Mouse (Mus musculus) heart, embryonic 10.5 days (tissue): ENCODE measurements around the gene Clpb. TPM values are rescaled to one million over a fixed set of nuclear protein-coding genes. Genes with fewer than 3 reads are reported as not detected.

ENCODE experiments used
- DNase-seq: peaks from one replicate; pipeline ENCODE4 v3.0.0-alpha.2; 2017; ENCODE audit warnings: low spot score
- H3K27ac ChIP-seq: fragments of 300-500 bp; sonication (generic); 2 replicates; pipeline ENCODE4 v1.5.1; 2016; ENCODE audit warnings: mild to moderate bottlenecking
- H3K27me3 ChIP-seq: fragments of 300-500 bp; sonication (generic); 2 replicates; pipeline ENCODE4 v1.6.1; 2016; ENCODE audit warnings: mild to moderate bottlenecking; ENCODE audit not compliant: poor library complexity, insufficient read depth, severe bottlenecking
- H3K36me3 ChIP-seq: fragments of 300-500 bp; sonication (generic); 2 replicates; pipeline ENCODE4 v1.6.1; 2016; ENCODE audit warnings: mild to moderate bottlenecking, moderate library complexity
- H3K4me1 ChIP-seq: fragments of 300-500 bp; sonication (generic); 2 replicates; pipeline ENCODE4 v1.6.1; 2016; ENCODE audit warnings: mild to moderate bottlenecking
- H3K4me3 ChIP-seq: fragments of 300-500 bp; sonication (generic); 2 replicates; pipeline ENCODE4 v1.5.1; 2016; ENCODE audit warnings: mild to moderate bottlenecking, moderate library complexity
- H3K9me3 ChIP-seq: fragments of 300-500 bp; sonication (generic); 2 replicates; pipeline ENCODE4 v1.6.1; 2016; ENCODE audit warnings: mild to moderate bottlenecking, moderate library complexity
- WGBS: fragments of 180-500 bp; shearing (Covaris S2); methylation state at CpG from one replicate; pipeline ENCODE4 v1.1.7; 2016; 5-methylcytosine and 5-hydroxymethylcytosine counted together
- polyA plus RNA-seq: library from polyadenylated mRNA; unstranded; fragments of >200 nt; fragmentation: Nextera tagmentation; extraction: Ambion mirVana; gene quantifications from 2 replicates; pipeline ENCODE4 v1.2.1, GENCODE M21; 2016

Gene Clpb
- polyA plus RNA-seq, 1 experiment from 2014 or later: 55.9 TPM

- DNase-seq: no peak
- 1% methylated on average over 35 of the region's 35 CpGs for WGBS
- Histone ChIP-seq H3K27me3 (peaks cover 74% of the 10 kb centered on the region), H3K9me3 (no peaks in the 10 kb centered on the region), H3K4me3 (peak overlapping the region; percentile 69), H3K36me3 (peaks cover 24% of the 10 kb centered on the region), H3K4me1 (peaks cover 44% of the 10 kb centered on the region), H3K27ac (peak overlapping the region; percentile 90)
These were observed 157.0 kb downstream of the Clpb start for GRCm38 (mm10) chr7:101820295-101821030.

GRCm38 (mm10) chr7:101821571-101822501, 158.4 kb downstream of the Clpb start:
- under 1% methylated on average over 71 of the region's 71 CpGs for WGBS
- Histone ChIP-seq H3K9me3 (no peaks in the 10 kb centered on the region), H3K27me3 (peaks cover 61% of the 10 kb centered on the region), H3K36me3 (peaks cover 38% of the 10 kb centered on the region), H3K27ac (peak overlapping the region; percentile 90), H3K4me1 (peaks cover 44% of the 10 kb centered on the region), H3K4me3 (peak overlapping the region; percentile 69)
- DNase-seq: peak; percentile 89

GRCm38 (mm10) chr7:101822836-101823757, 159.7 kb downstream of the Clpb start:
- Histone ChIP-seq H3K27me3 (peaks cover 48% of the 10 kb centered on the region), H3K36me3 (peaks cover 51% of the 10 kb centered on the region)

GRCm38 (mm10) chr7:101823758-101824630, 160.6 kb downstream of the Clpb start:
- Histone ChIP-seq H3K4me1 (peaks cover 33% of the 10 kb centered on the region), H3K9me3 (no peaks in the 10 kb centered on the region), H3K4me3 (no peak overlapping the region), H3K27me3 (peaks cover 39% of the 10 kb centered on the region), H3K36me3 (peaks cover 60% of the 10 kb centered on the region), H3K27ac (peak overlapping the region; percentile 22; the same call in 1 of the 2 replicates)
- 86% methylated on average over 18 of the region's 18 CpGs for WGBS
- DNase-seq: no peak

More at GRCm38 (mm10) chr7:101822836-101823757, 159.7 kb downstream of the Clpb start:
- 37% methylated on average over 32 of the region's 32 CpGs for WGBS
- Histone ChIP-seq H3K9me3 (no peaks in the 10 kb centered on the region), H3K4me3 (no peak overlapping the region), H3K4me1 (peaks cover 38% of the 10 kb centered on the region), H3K27ac (no peak overlapping the region)
- DNase-seq: no peak

- no peak for DNase-seq
- Histone ChIP-seq H3K36me3 (peaks cover 90% of the 10 kb centered on the region), H3K4me3 (no peak overlapping the region), H3K27me3 (no peaks in the 10 kb centered on the region), H3K9me3 (no peaks in the 10 kb centered on the region), H3K27ac (no peak overlapping the region), H3K4me1 (peaks cover 24% of the 10 kb centered on the region)
- 91% methylated on average over 3 of the region's 3 CpGs for WGBS
These were observed 166.9 kb downstream of the Clpb start for GRCm38 (mm10) chr7:101830373-101830772.

- Histone ChIP-seq H3K27me3 (no peaks in the 10 kb centered on the region), H3K4me1 (peaks cover 27% of the 10 kb centered on the region), H3K9me3 (no peaks in the 10 kb centered on the region), H3K36me3 (peaks cover 79% of the 10 kb centered on the region), H3K4me3 (no peak overlapping the region), H3K27ac (no peak overlapping the region)
- WGBS: 91% methylated on average over 8 of the region's 8 CpGs
- no peak for DNase-seq
These were observed 168.0 kb downstream of the Clpb start for GRCm38 (mm10) chr7:101831437-101831836.

GRCm38 (mm10) chr7:101832372-101832771, 168.9 kb downstream of the Clpb start:
- H3K36me3 ChIP-seq: peaks cover 70% of the 10 kb centered on the region
- 87% methylated on average over 4 of the region's 4 CpGs for WGBS
- no peak for DNase-seq

GRCm38 (mm10) chr7:101833352-101833751, 169.9 kb downstream of the Clpb start:
- WGBS: 71% methylated on average over 5 of the region's 5 CpGs
- peaks cover 29% of the 10 kb centered on the region for H3K4me1 ChIP-seq
- no peaks in the 10 kb centered on the region for H3K9me3 ChIP-seq
- H3K36me3 ChIP-seq: peaks cover 60% of the 10 kb centered on the region
- H3K27me3 ChIP-seq: no peaks in the 10 kb centered on the region
- H3K27ac ChIP-seq: 0 out of 2 replicates have a peak overlapping the region, but pooled peaks have one; percentile 62
- no peak overlapping the region for H3K4me3 ChIP-seq
- no peak for DNase-seq

More at GRCm38 (mm10) chr7:101832372-101832771, 168.9 kb downstream of the Clpb start:
- no peaks in the 10 kb centered on the region for H3K9me3 ChIP-seq
- no peak overlapping the region for H3K4me3 ChIP-seq
- H3K27ac ChIP-seq: no peak overlapping the region
- H3K27me3 ChIP-seq: no peaks in the 10 kb centered on the region
- H3K4me1 ChIP-seq: peaks cover 27% of the 10 kb centered on the region

- Histone ChIP-seq H3K4me3 (peak overlapping the region; percentile 97), H3K27me3 (no peaks in the 10 kb centered on the region), H3K4me1 (peaks cover 36% of the 10 kb centered on the region), H3K9me3 (no peaks in the 10 kb centered on the region), H3K27ac (peak overlapping the region; percentile 62), H3K36me3 (peaks cover 53% of the 10 kb centered on the region)
- no peak for DNase-seq
- 53% methylated on average over 3 of the region's 3 CpGs for WGBS
These were observed 170.6 kb downstream of the Clpb start for GRCm38 (mm10) chr7:101833916-101834584.

GRCm38 (mm10) chr7:101834903-101835302, 171.5 kb downstream of the Clpb start:
- 55% methylated on average over 3 of the region's 3 CpGs for WGBS
- H3K27ac ChIP-seq: peak overlapping the region; percentile 62
- DNase-seq: no peak
- H3K4me1 ChIP-seq: peaks cover 37% of the 10 kb centered on the region
- no peaks in the 10 kb centered on the region for H3K27me3 ChIP-seq
- H3K4me3 ChIP-seq: peak overlapping the region; percentile 97
- H3K9me3 ChIP-seq: no peaks in the 10 kb centered on the region
- H3K36me3 ChIP-seq: peaks cover 44% of the 10 kb centered on the region

GRCm38 (mm10) chr7:101835457-101836109, 172.2 kb downstream of the Clpb start:
- peaks cover 38% of the 10 kb centered on the region for H3K36me3 ChIP-seq
- no peak for DNase-seq

More at GRCm38 (mm10) chr7:101835457-101836109, 172.2 kb downstream of the Clpb start:
- peak overlapping the region; percentile 100 for H3K27ac ChIP-seq
- peaks cover 37% of the 10 kb centered on the region for H3K4me1 ChIP-seq
- peak overlapping the region; percentile 97 for H3K4me3 ChIP-seq
- H3K27me3 ChIP-seq: no peaks in the 10 kb centered on the region
- H3K9me3 ChIP-seq: no peaks in the 10 kb centered on the region
- 45% methylated on average over 5 of the region's 5 CpGs for WGBS
